Mouse (Mus musculus) heart, postnatal 4 days (tissue): ENCODE measurements around the gene Asb17. TPM values are rescaled to one million over a fixed set of nuclear protein-coding genes. Genes with fewer than 3 reads are reported as not detected.
"Not testable (repeated sequence)": the region's sequence is repeated elsewhere in the genome, so short reads cannot be mapped to it uniquely, and the experiment has no call there.

Experiments
- DNase-seq: peaks from one replicate; pipeline ENCODE4 v3.0.0; 2021
- total RNA-seq, 2 experiments: library from RNA; stranded (reverse); gene quantifications; 2 replicates each; pipeline ENCODE4 v1.2.3; 2021

Asb17 gene
- total RNA-seq, 2 experiments from 2014 or later, result not detected

DNA sequence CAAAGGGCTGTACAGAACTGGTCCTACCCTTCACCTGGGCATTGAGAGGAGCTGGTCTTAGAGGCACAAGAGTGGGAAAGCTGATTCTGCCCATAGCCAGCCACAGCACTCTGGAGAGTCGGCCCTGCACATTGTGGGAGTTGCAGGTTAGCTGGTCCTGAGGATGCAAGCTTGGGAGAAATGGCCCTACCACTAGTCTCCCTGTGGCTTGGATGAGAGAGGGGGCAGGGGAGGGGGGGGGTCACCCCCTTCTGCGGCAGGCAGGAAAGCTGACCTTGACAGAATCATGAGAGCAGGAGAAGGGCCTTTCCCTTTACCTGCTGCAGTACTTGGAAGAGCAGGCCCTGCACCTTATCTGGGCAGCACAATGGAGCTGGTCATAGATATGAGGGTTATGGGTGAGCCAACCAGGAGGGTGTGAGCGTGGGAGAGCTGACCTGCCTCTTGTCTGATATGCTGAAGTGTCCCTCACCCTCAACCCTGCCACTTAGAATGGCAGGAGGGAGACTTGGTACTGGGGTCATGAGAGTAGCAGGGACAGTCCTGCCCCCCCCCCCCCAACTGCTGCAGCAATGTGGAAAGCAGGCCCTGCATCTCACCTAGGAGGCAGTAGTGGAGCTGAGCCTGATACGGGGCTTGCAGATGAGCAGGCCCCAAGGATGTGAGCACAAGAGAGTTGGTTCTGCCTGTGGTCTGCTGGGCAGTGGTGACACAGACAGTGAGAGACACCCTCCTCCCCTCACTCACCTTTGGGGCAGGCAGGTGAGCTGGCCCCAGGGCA is 11.9 kb upstream of the Asb17 start:
- DNase-seq, result no peak

DNA sequence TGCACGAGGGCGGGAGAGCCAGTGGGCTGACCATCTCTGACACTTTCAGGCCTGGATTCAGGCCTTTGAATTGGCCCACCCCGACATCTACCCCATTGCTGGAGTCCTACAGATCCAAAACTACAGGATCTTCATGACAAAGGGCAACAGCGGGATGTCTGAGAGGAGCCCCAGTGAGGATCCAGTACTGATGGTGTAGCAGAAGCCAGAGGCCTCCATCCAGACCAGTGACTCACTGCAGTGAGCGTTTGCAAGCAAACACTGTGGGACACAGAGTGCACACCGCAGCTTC is 11.4 kb upstream of the Asb17 start:
- no peak for DNase-seq

DNA sequence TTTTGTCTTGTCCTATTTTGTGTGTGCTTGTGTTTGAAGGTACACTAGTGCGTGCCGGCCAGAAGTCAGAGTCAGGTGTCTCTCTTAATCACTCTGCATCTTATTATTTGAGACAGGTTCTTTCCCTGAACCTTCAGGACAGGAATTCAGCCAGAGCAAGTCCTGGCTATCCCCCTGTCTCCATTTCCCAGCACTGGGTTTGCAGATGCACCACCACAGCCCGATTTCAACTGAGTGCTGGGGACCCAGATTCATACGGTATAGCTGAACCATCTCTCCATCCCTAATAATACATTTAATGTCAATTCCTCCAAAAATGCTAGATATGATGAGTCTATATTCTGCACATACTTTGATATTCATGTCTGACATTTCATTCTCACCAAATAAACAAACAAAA is 9.9 kb upstream of the Asb17 start:
- DNase-seq, result no peak

DNA sequence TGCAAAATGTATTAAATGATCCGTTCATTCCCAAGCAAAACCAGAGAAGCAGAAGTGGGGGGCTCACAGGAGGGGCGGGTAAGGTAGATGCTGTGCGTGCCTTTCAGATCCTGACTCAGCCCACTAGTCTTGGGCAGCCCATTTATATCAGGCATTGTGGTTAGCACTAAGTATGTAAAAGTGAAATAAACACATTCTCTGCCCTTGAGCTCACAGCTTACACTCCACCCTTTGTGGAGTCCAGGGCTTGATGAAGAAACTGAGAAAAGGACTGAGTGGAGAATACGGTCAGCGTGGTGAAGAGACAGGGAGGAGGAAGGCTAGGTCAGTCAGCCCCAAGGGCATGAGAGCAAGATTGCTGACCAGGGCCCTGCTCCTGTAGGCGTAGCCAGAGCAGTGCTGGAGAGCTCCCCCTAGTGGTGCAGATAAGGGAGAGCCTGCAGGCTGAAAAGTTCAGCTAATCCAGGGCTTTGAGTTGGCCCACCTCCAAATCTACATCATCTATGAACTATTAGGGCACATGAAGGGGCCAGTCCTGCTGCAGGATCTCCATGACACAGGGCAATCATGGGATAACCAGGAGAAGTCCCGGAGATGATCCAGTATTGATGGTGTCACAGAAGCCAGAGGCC is 8.4 kb upstream of the Asb17 start:
- peak; percentile 82 for DNase-seq

DNA sequence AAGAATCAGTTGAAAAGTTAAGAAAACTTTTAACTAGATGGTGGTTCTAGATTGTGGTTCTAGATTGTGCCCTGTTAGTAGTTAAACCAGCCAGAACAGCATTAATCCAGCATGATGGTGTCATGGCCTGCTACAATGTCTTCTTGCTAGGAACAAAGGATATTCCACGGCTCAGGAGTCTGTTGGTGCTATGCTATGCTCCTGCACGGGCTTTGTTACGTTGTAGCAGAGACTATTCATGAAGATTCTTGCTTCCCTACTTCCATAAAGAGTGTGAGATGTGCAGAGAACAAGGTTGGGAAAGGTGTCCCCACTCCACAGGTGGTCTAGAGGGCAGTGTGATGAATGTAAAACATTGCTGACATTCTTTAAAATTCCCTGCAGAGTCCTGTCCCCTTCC is 7.7 kb upstream of the Asb17 start:
- no peak for DNase-seq

DNA sequence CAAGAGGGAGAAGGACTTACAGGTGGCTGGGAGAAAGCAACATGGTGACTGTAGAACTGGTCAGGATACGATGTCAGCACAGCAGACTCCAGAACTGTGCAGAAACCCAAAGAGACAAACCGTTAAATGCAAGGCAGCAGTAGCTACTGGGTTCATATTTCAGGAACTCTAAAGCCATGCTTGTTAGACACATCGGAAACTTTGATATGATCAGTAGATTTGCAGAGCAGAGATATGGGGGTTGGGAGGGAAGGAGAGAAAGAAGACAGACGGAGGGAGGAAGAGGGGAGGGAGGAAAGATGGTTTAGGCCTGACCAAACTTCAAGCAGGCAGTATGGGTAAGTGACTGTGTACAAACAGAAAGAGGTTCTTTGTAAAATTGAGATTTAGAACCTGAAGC is 6.4 kb upstream of the Asb17 start:
- no peak for DNase-seq

DNA sequence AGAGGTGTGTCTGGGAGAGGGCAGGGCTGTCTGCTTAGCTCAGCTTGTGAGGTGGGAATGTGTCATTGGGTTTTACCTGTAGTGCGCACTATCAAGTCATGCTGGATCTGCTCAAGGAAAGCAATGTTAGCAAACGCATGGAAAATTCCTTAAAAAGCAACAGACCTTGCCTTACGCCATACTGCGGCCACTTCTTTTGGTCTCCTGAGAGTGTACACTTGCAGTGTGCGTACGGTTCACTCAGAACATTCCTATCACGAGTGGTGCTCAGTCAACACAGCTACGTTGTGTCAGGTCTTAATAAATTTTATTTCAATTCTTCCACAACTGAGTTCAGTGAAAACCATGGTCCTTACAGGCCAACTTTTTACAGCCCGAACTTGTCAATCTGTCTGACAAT is 748 bp downstream of the Asb17 start:
- DNase-seq, result no peak

DNA sequence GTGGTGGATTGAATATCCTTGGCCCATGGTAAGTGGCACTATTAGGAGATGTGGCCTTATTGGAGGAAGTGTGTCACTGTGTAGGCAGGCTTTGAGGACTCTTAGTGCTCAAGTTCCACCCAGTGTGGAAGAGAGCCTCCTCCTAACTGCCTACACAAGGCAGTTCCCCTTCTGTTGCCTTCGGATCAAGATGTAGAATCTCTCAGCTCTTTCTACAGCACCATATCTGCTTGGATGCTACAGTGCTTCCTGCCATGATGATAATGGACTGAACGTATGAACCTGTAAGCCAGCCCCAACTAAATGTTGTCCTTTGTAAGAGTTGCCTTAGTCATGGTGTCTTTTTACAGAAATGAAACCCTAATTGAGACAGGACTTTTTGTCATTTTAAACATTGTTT is 1.5 kb downstream of the Asb17 start:
- DNase-seq, result no peak

DNA sequence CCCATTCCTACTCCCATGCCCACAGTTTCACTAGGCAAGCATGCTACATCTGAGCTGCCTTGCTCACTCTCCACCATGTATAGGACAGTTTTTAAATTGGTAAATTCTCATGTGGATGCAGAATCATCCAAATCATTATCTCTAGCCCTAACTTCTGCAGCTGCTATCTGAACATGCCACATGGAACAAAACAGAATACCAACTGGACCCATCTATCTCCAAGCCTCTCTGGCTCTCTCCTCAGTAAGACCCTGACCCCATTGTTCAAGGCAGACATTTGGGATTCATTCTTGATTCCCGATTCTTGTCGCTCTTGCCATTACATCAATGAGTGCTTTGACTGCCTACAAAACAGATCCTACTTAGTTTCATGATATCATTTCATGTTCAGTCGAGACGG is 2.1 kb downstream of the Asb17 start:
- DNase-seq, result no peak

DNA sequence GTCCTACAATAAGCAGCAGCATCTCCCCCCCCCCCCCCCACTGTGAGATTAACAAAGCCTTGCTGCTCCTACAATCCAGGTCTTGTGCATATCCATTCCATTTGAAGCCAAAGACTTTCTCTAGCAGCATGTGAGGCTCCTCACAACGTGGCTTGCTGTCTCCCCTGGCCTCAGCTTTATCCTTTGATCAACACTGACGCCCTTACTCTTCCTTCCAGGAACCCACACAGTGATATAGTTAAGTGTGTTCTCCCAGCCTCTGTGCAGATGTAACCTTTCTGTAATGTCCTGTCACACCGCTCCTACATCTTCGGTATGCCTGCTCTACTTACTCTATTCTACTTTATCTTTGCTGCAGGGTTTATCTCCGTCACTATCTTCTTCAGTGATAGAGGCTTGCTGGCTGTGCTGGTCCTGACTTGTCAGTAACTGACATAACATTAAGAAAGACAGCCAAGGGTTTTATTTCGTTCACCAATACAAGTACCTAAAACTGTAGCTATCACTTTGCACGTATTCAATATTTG is 3.3 kb downstream of the Asb17 start:
- DNase-seq, result no peak

DNA sequence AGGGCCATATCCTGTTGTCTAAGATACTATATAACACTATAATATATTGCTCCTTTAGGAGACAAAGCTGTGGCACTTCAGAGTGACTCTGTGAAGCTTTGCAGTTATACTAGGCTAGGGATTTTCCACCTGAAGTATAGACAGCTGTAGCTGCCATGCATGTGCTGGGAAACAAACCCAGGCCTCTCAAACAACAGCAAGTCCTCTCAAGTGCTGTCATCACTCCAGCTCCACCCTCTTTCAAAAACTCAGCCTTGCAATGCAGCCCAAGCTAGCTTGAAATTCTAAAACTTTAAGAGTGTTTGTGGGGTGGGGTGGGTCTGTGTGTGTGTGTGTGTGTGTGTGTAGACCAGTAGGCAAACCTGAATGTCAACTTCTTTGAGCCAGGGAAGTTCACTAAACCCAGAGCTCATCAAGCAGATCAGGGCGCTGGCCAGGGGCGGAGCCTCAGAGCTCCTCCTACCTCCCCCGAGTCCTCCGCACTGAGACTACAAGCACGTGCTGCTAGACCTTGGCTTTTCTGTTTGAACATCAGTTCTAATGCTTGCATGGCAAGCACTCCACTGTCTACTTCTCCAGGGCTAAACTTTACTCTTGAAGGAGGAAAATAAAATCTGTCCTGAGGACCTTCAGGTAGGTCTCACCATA is 5.5 kb downstream of the Asb17 start:
- peak; percentile 51 for DNase-seq

DNA sequence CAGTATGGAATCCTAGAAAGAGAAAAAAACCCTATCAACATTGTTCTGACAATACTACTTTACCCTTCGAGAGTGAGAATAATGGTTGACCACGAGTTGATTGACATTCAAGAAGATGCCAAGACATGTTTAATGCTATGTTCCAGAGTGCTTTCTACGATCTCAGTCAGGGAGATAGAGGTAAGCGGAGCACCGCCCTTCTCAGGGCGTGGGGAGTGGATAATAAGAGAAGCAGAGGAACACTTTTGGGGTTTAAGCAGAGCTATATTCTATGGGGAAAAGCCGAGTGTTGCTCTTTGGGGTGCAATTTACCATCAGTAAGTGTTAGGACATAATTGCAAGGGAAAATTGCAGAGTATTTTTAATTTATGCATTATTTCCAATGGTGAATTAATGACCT is 6.8 kb downstream of the Asb17 start:
- DNase-seq, result no peak

DNA sequence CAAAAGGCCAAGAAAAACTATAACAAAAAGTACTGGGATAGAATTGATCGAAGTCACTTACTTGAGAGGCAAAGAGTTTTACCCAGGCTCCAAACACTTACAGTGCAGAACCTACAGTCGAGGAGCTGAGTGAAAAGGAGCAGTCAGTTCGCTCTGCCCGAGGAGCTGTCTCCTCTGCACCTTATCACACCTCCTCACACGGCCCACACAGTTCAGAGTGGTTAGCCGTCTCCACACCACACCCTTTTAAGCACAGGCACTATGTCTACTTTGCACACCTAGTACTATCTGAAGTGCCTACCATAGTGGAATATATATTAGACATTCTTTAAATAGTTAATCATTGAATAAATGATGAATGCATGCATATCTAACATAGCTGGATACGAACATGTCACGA is 8.3 kb downstream of the Asb17 start:
- no peak for DNase-seq

DNA sequence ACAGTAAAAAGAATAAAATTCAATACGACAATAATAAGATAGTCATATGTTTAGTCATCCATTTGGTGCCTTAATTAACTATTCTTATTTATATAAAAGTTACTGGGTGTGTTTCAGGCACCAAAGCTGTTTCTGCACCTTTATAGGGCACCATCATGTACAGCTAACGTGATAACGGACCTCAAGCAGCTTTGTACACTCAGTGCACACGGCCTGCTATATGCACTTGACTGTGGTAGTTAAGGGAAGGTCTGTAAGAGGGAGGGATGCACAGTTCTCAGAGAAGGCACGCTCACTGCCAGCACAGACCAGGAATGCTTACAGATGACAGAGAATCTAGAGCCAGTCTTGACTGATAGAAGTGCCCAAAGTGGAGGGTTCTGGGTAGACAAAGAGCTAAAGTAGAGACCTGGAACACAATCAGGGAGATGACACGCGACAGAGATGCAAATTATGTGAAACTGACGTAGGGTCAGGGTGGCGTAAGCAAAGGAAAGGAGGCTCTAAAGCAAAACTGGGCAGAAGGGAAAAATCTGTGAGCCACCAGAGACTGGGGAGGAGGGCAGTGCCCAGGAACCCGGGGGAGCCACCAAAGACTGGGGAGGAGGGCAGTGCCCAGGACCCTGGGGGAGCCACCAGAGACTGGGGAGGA is 14.5 kb downstream of the Asb17 start:
- no peak for DNase-seq

DNA sequence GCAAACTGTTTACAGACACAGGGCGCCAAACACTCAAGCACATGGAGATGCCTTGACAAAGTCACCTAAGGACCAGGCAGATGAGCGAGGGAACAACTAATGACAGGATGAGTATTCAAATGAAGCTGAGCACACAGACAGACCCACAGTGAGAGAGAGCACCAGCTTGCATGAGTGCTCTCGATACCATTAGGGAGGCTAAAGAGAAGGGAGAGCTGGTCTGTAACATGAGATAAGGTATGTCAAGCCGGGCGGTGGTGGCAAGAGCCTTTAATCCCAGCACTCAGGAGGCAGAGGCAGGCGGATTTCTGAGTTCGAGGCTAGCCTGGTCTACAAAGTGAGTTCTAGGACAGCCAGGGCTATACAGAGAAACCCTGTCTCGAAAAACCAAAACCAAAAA is 16.4 kb downstream of the Asb17 start:
- not testable (repeated sequence) for DNase-seq

DNA sequence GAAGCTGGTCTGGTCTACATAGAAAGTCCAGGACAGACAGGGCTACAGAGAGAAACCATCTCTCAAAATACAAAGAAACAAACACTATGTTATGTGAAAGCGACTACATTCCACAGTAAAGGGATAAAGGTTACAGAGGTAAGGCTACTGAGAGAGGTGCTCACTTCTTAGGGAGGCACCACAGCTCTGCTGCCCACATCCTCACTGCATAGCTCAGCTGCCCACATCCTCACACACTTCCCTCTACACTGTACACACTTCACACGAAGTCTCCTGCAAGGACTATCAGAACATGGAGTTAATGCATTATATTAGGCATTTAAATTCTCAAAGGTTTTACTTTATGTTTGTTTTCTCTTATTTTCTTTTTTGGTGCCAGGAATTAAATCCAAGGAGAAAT is 19.8 kb downstream of the Asb17 start:
- DNase-seq, result no peak

DNA sequence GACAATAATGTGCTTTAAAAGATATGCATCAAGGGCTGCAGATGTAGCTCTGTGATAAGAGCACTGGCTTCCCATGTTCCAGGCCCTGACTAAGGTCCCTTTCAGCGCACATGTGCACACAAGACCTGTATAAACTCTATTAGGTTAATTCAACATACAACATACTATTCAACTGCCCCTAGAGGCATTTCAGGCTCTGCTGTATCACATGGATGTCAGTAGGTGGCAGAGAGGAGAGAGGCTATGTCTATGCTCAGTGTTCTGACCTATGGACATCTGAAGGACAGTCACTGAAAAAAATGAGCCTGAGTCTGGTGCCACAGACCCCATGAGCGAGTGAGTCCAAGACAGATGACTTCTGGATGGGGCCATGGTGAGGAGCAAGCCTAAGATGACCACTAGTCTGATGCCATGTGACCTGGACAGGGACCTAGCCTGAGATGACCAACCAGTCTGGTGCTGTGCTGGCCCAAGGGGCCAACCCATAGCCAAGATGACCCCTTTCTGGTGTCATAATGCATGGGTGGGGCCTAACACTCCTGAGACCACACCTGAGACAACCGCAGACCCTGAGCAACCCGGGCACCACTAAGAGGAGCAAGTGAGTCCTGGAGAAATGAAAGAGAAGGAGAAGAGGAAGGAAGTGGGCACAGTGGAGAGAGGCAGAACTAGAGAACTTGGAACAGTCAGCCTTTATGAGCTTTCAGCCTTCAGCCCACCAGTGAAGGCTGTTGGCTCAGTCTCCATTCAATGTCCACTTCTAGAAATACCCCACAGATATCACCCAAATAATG is 20.8 kb downstream of the Asb17 start:
- no peak for DNase-seq

DNA sequence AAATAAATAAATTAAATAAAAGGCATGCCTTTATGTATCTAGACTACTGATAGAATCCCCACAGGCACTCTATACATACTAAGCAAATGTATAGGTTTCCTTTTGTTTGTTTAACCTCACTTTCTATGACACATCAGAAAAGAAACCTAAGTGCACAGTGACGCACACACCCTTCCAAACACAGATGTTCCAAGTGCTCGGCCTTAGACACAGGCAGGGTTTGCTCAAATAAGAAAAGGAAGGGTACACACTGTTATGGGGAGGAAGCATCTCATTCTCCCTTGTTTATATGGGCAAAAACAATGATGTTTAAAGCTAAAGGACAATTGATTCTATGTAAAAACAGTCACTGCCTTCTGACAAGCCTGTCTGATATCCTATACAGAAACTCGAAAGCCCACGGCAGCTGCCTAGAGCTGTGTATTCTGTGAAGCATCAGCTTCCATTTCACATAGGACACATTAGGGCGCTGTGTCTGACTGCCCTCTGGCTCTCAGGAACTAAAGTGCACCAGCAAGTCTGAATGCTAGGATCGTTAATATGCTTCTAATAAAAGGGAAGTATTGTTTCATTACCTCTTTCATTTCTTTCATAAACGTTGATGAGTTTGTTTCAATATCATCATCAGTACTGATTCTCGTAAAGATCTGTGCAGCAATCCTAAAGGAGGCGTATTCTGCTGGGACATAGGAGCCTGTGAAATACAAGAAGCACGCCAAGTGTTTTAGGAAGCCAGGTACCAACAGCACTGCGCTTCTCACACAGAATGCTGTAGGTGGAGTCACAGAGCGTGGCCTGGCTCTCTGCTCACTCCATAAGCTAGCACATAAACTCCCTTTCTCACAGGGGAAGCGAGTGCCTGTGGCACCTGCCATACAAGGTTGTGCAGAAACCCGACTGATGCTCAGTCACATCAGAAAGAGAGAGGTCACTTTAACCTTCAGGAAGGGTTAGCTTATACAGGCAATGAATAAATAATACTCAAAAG is 23.4 kb downstream of the Asb17 start:
- no peak for DNase-seq

DNA sequence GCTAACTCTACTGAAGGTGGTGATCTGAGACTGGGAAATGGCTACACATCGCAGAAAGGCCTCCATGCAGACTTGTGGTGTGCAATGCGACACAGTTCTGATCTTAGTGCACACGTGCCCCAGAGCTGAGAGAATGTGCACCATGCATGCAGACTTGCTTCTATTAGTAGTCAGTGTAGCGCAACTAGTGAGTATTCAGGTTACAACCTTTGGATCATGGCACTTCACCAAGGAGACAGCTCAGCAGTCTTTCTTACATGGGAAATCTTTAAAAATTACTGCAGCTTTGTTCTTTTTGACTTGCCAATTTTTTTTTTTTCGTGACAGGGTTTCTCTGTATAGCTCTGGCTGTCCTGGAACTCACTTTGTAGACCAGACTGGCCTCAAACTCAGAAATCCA is 27.4 kb downstream of the Asb17 start:
- DNase-seq, result no peak

DNA sequence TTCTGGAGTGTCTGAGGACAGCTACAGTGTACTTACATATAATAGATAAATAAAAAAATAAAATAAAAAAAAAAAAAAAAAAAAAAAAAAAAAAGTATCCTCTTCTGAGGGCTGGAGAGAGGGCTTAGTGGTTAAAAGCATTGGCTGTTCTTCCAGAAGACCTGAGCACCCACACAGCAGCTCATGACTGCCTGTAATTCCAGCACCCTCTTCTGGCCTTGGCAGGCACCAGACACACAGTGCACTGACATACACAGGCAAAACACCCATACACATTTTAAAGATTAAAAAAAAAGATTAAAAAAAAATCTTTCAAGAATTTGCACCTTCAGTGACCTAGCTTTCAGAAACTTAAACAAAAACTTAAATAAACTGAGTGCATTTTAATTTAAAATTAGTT is 42.3 kb downstream of the Asb17 start:
- DNase-seq, result no peak

DNA sequence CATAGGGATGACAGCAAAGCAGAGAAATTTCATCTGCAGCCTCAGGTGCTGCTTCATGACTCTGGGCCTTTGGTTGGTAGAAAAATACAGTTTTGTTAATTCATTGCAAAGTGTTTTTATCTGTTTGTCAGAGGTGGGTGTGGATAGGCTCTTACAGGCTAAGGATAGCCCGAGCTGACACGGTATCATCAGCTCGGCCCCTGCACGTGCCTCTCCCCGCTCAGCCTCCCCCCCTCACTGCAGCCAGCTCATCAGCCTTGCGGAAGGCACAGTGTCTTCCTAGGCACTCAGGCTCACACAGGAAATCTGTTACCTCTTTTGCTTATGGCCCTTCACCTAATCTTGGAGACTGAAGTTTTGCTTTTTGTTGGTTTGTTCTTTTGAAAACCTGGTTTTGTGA is 44.1 kb downstream of the Asb17 start:
- DNase-seq, result no peak
